ENCODE assay signal across 14 mouse cellular contexts in genomic region chr1:25312344-25312743, GRCm38 (mm10).
"Had no signal": no experiment of that assay in that cellular context is flagged by ENCODE, and none has a peak within 500 bp of the region (broad histone marks: within the 10 kb centered on the region; RNA-seq: fewer than 3 reads in every experiment).

No protein-coding gene starts in this region.

- H3K36me3 ChIP-seq: intestine, embryonic 15.5 days; limb, embryonic 13.5 days had no signal

- DNase-seq: kidney, adult 18-20 months; kidney, postnatal 10 days; kidney, postnatal 4 days; left cerebral cortex, postnatal 4 days; lung, adult 18-20 months; lung, postnatal 36 days; right cerebral cortex, adult 18-20 months; thymus, postnatal 14 days had no signal

- H3K27ac ChIP-seq: intestine, embryonic 15.5 days; layer of hippocampus, adult 2 months; limb, embryonic 13.5 days; liver, embryonic 14.5 days; stomach, postnatal 0 days had no signal

- H3K4me2 ChIP-seq: intestine, embryonic 15.5 days; limb, embryonic 13.5 days had no signal

- H3K4me3 ChIP-seq: intestine, embryonic 15.5 days; layer of hippocampus, adult 2 months; limb, embryonic 13.5 days; myocyte had no signal

- ATAC-seq: intestine, embryonic 15.5 days had no signal

- H3K27me3 ChIP-seq: intestine, embryonic 15.5 days; limb, embryonic 13.5 days had no signal

- H3K9ac ChIP-seq: intestine, embryonic 15.5 days; limb, embryonic 13.5 days; liver, embryonic 14.5 days had no signal

- H3K9me3 ChIP-seq: intestine, embryonic 15.5 days; limb, embryonic 13.5 days had no signal

- H3K4me1 ChIP-seq: intestine, embryonic 15.5 days; limb, embryonic 13.5 days had no signal
